19 mouse cellular contexts compared by ENCODE assay signal in the genomic region with DNA sequence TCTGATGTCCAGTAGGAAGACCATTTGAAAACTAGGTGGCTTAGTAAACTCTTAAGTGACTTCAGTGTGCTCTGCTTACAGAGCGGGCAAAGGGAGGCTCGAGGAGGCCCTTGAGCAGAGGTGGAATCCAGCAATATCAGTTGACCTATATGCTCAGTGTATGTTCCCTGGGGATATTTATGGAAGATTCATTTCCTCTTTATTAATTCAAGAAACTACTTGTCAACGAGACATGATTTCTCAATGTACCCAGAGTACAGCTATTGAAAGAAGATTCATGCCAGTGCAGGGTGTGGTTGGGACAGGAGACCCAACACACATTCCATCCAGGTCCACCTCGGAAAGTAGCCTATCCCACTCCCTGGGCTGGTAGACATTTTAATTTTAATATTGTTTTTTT.
"Had no signal": no experiment of that assay in that cellular context is flagged by ENCODE, and none has a peak within 500 bp of the region (broad histone marks: within the 10 kb centered on the region; RNA-seq: fewer than 3 reads in every experiment).

No protein-coding gene starts in this region.

- H3K36me3 ChIP-seq: midbrain, embryonic 12.5 days; neural tube, embryonic 13.5 days; neural tube, embryonic 15.5 days had no signal

- H3K9me3 ChIP-seq: midbrain, embryonic 12.5 days; neural tube, embryonic 13.5 days; neural tube, embryonic 15.5 days had no signal

- DNase-seq: lung, adult 18-20 months; lung, embryonic 14.5 days; lung, postnatal 14 days; lung, postnatal 36 days; midbrain, embryonic 14.5 days; retina, postnatal 1 day; right cerebral cortex, adult 18-20 months; right cerebral cortex, postnatal 25 days; right cerebral cortex, postnatal 4 days; spleen, adult 18-20 months; thymus, adult 18-20 months; thymus, postnatal 14 days; thymus, postnatal 36 days had no signal

- H3K27ac ChIP-seq: liver, embryonic 14.5 days; midbrain, embryonic 12.5 days; neural tube, embryonic 13.5 days; neural tube, embryonic 15.5 days had no signal

- ATAC-seq: midbrain, embryonic 16.5 days had no signal

- H3K9ac ChIP-seq: liver, embryonic 14.5 days; lung, embryonic 14.5 days; midbrain, embryonic 12.5 days; neural tube, embryonic 13.5 days; neural tube, embryonic 15.5 days had no signal

- H3K4me2 ChIP-seq: lung, embryonic 14.5 days; midbrain, embryonic 12.5 days; neural tube, embryonic 13.5 days; neural tube, embryonic 15.5 days had no signal

- H3K4me3 ChIP-seq: midbrain, embryonic 12.5 days; myocyte; neural tube, embryonic 13.5 days; neural tube, embryonic 15.5 days had no signal

- H3K27me3 ChIP-seq: neural tube, embryonic 13.5 days; neural tube, embryonic 15.5 days had no signal
